Mouse (Mus musculus) midbrain, embryonic 13.5 days (tissue): ENCODE measurements around the gene Baz1b. TPM values are rescaled to one million over a fixed set of nuclear protein-coding genes. Genes with fewer than 3 reads are reported as not detected.
"Not testable (repeated sequence)": the region's sequence is repeated elsewhere in the genome, so short reads cannot be mapped to it uniquely, and the experiment has no call there.

Source experiments
- ATAC-seq: fragments of 200-750 bp; cut with Nextera tagmentation; 2 replicates; pipeline ENCODE4 v1.8.0; 2017; ENCODE audit warnings: mild to moderate bottlenecking, moderate TSS enrichment, moderate library complexity
- H3K27ac ChIP-seq: fragments of 300-500 bp; sonication (generic); 2 replicates; pipeline ENCODE4 v1.5.1; 2015; ENCODE audit warnings: inconsistent platforms, mild to moderate bottlenecking, moderate library complexity
- H3K27me3 ChIP-seq: fragments of 300-500 bp; sonication (generic); 2 replicates; pipeline ENCODE4 v1.6.1; 2015; ENCODE audit warnings: mild to moderate bottlenecking, inconsistent platforms
- H3K36me3 ChIP-seq: fragments of 300-500 bp; sonication (generic); 2 replicates; pipeline ENCODE4 v1.6.1; 2015; ENCODE audit warnings: mild to moderate bottlenecking, inconsistent platforms
- H3K4me1 ChIP-seq: fragments of 300-500 bp; sonication (generic); replicated peaks from 2 replicates; pipeline ENCODE4 v1.6.1; 2015; ENCODE audit warnings: inconsistent platforms
- H3K4me2 ChIP-seq: fragments of 300-500 bp; sonication (generic); replicated peaks from 2 replicates; pipeline ENCODE4 v1.6.1; 2015; ENCODE audit warnings: moderate library complexity, mild to moderate bottlenecking, inconsistent platforms
- H3K4me3 ChIP-seq: fragments of 300-500 bp; sonication (generic); replicated peaks from 2 replicates; pipeline ENCODE4 v1.5.1; 2015; ENCODE audit warnings: mild to moderate bottlenecking, inconsistent platforms
- H3K9ac ChIP-seq: fragments of 300-500 bp; sonication (generic); replicated peaks from 2 replicates; pipeline ENCODE4 v1.6.1; 2015; ENCODE audit warnings: mild to moderate bottlenecking, inconsistent platforms
- H3K9me3 ChIP-seq: fragments of 300-500 bp; sonication (generic); 2 replicates; pipeline ENCODE4 v1.6.1; 2016; ENCODE audit warnings: mild to moderate bottlenecking, inconsistent platforms
- WGBS: fragments of 180-500 bp; shearing (Covaris S2); methylation state at CpG from one replicate; pipeline ENCODE4 v1.1.7; 2015; 5-methylcytosine and 5-hydroxymethylcytosine counted together
- polyA plus RNA-seq: library from polyadenylated mRNA; unstranded; fragments of >200 nt; fragmentation: Nextera tagmentation; extraction: Ambion mirVana; gene quantifications from 2 replicates; pipeline ENCODE4 v1.2.1, GENCODE M21; 2015

Gene Baz1b
- polyA plus RNA-seq, 1 experiment from 2014 or later = 44.3 TPM

- no peaks in the 10 kb centered on the region for H3K4me1 ChIP-seq
- no peak for ATAC-seq
- H3K4me2 ChIP-seq = no peak overlapping the region
- H3K27ac ChIP-seq = no peak overlapping the region
- H3K9ac ChIP-seq = no peak overlapping the region
- peaks cover 76% of the 10 kb centered on the region for H3K36me3 ChIP-seq
- 93% methylated on average over 3 of the region's 3 CpGs for WGBS
- H3K27me3 ChIP-seq = no peaks in the 10 kb centered on the region
- H3K4me3 ChIP-seq = no peak overlapping the region
- no peaks in the 10 kb centered on the region for H3K9me3 ChIP-seq
Measured at GRCm38 (mm10) chr5:135202763-135203162, 15.7 kb downstream of the Baz1b start.

GRCm38 (mm10) chr5:135208197-135208596, 21.1 kb downstream of the Baz1b start:
- no peaks in the 10 kb centered on the region for H3K4me1 ChIP-seq
- H3K4me3 ChIP-seq = no peak overlapping the region
- no peak for ATAC-seq
- H3K9me3 ChIP-seq = no peaks in the 10 kb centered on the region
- H3K9ac ChIP-seq = no peak overlapping the region
- 94% methylated on average over 1 of the region's 1 CpGs for WGBS
- no peaks in the 10 kb centered on the region for H3K27me3 ChIP-seq
- H3K4me2 ChIP-seq = no peak overlapping the region
- H3K36me3 ChIP-seq = peaks cover 83% of the 10 kb centered on the region
- H3K27ac ChIP-seq = no peak overlapping the region

- H3K27ac ChIP-seq = no peak overlapping the region
- peaks cover 94% of the 10 kb centered on the region for H3K36me3 ChIP-seq
- H3K4me1 ChIP-seq = no peaks in the 10 kb centered on the region
- 95% methylated on average over 6 of the region's 6 CpGs for WGBS
- no peaks in the 10 kb centered on the region for H3K27me3 ChIP-seq
- no peak overlapping the region for H3K4me2 ChIP-seq
- no peak for ATAC-seq
- no peak overlapping the region for H3K4me3 ChIP-seq
- H3K9ac ChIP-seq = no peak overlapping the region
- no peaks in the 10 kb centered on the region for H3K9me3 ChIP-seq
Measured at GRCm38 (mm10) chr5:135216871-135217270, 29.8 kb downstream of the Baz1b start.

DNA sequence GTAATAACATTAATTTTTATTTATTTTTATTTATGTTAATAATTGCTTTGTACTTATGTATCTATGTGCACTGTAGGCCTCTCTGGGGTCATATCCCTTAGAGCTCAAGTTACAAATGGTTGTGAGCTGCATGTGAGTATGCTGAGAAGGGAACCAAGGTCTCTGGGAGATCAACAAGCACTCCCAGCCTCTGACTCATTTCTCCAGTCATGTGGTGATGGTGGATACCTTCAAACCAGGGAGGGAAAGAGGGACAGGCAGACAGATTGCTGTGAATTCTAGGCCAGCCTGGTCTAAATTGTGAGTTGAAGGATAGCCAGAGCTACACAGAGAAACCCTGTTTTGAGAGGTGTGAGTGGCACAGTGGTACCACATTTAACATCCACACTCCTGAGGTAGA, 33.9 kb downstream of the Baz1b start:
- H3K4me1 ChIP-seq = no peaks in the 10 kb centered on the region
- H3K36me3 ChIP-seq = peaks cover 89% of the 10 kb centered on the region
- no peaks in the 10 kb centered on the region for H3K9me3 ChIP-seq

GRCm38 (mm10) chr5:135222066-135222465, 35.0 kb downstream of the Baz1b start:
- ATAC-seq = no peak
- Histone ChIP-seq H3K27ac (no peak overlapping the region), H3K36me3 (peaks cover 86% of the 10 kb centered on the region), H3K4me3 (no peak overlapping the region), H3K4me2 (no peak overlapping the region), H3K27me3 (no peaks in the 10 kb centered on the region), H3K9ac (no peak overlapping the region), H3K4me1 (no peaks in the 10 kb centered on the region), H3K9me3 (no peaks in the 10 kb centered on the region)
- WGBS = 96% methylated on average over 7 of the region's 7 CpGs

More for the DNA sequence above, 33.9 kb downstream of the Baz1b start:
- H3K27ac ChIP-seq = no peak overlapping the region
- H3K9ac ChIP-seq = no peak overlapping the region
- no peak overlapping the region for H3K4me2 ChIP-seq
- ATAC-seq = no peak
- no peak overlapping the region for H3K4me3 ChIP-seq
- no peaks in the 10 kb centered on the region for H3K27me3 ChIP-seq

- no peak overlapping the region for H3K4me2 ChIP-seq
- WGBS = 95% methylated on average over 3 of the region's 3 CpGs
- no peaks in the 10 kb centered on the region for H3K27me3 ChIP-seq
- H3K36me3 ChIP-seq = peaks cover 84% of the 10 kb centered on the region
- no peak overlapping the region for H3K27ac ChIP-seq
- no peak for ATAC-seq
- H3K9ac ChIP-seq = no peak overlapping the region
- H3K4me3 ChIP-seq = no peak overlapping the region
- H3K4me1 ChIP-seq = no peaks in the 10 kb centered on the region
- H3K9me3 ChIP-seq = no peaks in the 10 kb centered on the region
Measured at GRCm38 (mm10) chr5:135224169-135224568, 37.1 kb downstream of the Baz1b start.

DNA sequence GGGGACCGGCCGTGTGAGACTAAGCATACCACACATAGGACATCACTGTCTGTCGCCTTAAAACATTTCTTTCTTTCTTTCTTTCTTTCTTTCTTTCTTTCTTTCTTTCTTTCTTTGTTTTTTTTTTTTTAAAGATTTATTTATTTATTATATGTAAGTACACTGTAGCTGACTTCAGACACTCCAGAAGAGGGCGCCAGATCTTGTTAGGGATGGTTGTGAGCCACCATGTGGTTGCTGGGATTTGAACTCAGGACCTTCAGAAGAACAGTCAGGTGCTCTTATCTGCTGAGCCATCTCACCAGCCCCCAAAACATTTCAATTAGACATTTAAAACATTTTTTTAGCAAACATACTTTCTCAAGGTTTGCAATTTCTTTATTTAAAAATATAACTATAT, 38.8 kb downstream of the Baz1b start:
- 90% methylated on average over 4 of the region's 4 CpGs for WGBS

DNA sequence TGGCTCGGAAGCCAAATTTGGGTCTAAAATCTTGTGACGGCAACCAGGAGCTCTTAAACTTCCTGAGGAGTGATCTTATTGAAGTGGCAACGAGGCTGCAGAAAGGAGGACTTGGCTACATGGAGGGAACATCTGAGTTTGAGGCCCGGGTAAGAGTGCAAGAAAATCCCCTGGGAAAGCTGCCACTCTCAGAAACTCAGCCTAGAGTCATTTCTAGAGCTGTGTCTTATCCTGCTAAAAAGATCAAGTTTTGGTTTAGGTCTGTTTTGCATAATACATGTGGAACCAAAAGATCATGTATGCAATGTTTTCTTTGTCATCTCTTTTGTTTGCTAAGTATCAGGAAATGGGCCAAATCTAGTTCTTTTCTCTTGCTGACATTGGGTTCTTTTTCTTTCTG, 43.1 kb downstream of the Baz1b start:
- WGBS = 86% methylated on average over 4 of the region's 4 CpGs

More for the DNA sequence above, 38.8 kb downstream of the Baz1b start:
- H3K36me3 ChIP-seq = peaks cover 87% of the 10 kb centered on the region
- ATAC-seq, H3K4me1 ChIP-seq, H3K9me3 ChIP-seq, H3K27me3 ChIP-seq, H3K4me3 ChIP-seq, H3K27ac ChIP-seq, H3K9ac ChIP-seq, H3K4me2 ChIP-seq: not testable (repeated sequence)

GRCm38 (mm10) chr5:135233166-135233920, 46.3 kb downstream of the Baz1b start:
- Histone ChIP-seq H3K4me3 (no peak overlapping the region), H3K4me2 (no peak overlapping the region), H3K27ac (no peak overlapping the region), H3K9me3 (no peaks in the 10 kb centered on the region), H3K9ac (no peak overlapping the region), H3K36me3 (peaks cover 93% of the 10 kb centered on the region), H3K4me1 (no peaks in the 10 kb centered on the region), H3K27me3 (no peaks in the 10 kb centered on the region)
- 90% methylated on average over 8 of the region's 8 CpGs for WGBS
- no peak for ATAC-seq

More for the DNA sequence above, 43.1 kb downstream of the Baz1b start:
- H3K9me3 ChIP-seq = no peaks in the 10 kb centered on the region
- no peak overlapping the region for H3K9ac ChIP-seq
- ATAC-seq = no peak
- H3K4me3 ChIP-seq = no peak overlapping the region
- H3K36me3 ChIP-seq = peaks cover 88% of the 10 kb centered on the region
- H3K4me1 ChIP-seq = no peaks in the 10 kb centered on the region
- no peak overlapping the region for H3K27ac ChIP-seq
- no peak overlapping the region for H3K4me2 ChIP-seq
- no peaks in the 10 kb centered on the region for H3K27me3 ChIP-seq

- H3K4me1 ChIP-seq = no peaks in the 10 kb centered on the region
- no peak overlapping the region for H3K4me2 ChIP-seq
- 46% methylated on average over 2 of the region's 2 CpGs for WGBS
- no peak for ATAC-seq
- no peaks in the 10 kb centered on the region for H3K9me3 ChIP-seq
- H3K9ac ChIP-seq = no peak overlapping the region
- peaks cover 97% of the 10 kb centered on the region for H3K36me3 ChIP-seq
- no peak overlapping the region for H3K27ac ChIP-seq
- no peak overlapping the region for H3K4me3 ChIP-seq
- no peaks in the 10 kb centered on the region for H3K27me3 ChIP-seq
Measured at GRCm38 (mm10) chr5:135236571-135236970, 49.5 kb downstream of the Baz1b start.

DNA sequence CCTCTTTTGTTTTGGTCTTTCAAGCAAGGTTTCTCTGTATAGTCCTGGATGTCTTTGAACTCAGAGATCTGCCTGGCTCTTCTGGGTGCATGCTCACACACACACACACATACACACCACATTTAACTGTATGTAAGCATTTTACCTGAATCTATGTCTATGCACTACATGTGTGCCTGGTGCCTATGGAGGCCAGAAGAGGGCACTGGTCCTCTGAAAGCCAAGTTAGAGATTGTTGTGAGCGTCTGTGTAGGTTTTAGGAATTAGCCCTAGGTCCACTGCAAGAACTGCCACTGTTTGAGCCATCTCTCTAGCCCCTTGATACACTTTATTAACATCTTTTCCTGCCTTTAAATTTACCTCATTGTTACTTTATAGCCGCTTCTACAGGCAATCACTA, 51.8 kb downstream of the Baz1b start:
- no peak overlapping the region for H3K9ac ChIP-seq
- 83% methylated on average over 2 of the region's 2 CpGs for WGBS
- no peak for ATAC-seq
- H3K4me2 ChIP-seq = no peak overlapping the region
- H3K4me1 ChIP-seq = no peaks in the 10 kb centered on the region
- H3K27me3 ChIP-seq = no peaks in the 10 kb centered on the region
- H3K4me3 ChIP-seq = no peak overlapping the region
- H3K27ac ChIP-seq = no peak overlapping the region
- H3K36me3 ChIP-seq = peaks cover 96% of the 10 kb centered on the region
- H3K9me3 ChIP-seq = no peaks in the 10 kb centered on the region

GRCm38 (mm10) chr5:135241474-135241873, 54.4 kb downstream of the Baz1b start:
- Histone ChIP-seq H3K36me3 (peaks cover 98% of the 10 kb centered on the region), H3K9me3 (no peaks in the 10 kb centered on the region), H3K27ac (no peak overlapping the region), H3K27me3 (no peaks in the 10 kb centered on the region), H3K4me1 (0 out of 2 replicates have a peak, but pooled peaks cover 4% of the 10 kb centered on the region), H3K4me3 (no peak overlapping the region), H3K9ac (no peak overlapping the region), H3K4me2 (no peak overlapping the region)
- no peak for ATAC-seq
- 50% methylated on average over 1 of the region's 1 CpGs for WGBS

- Histone ChIP-seq H3K36me3 (peaks cover 98% of the 10 kb centered on the region), H3K4me1 (peaks cover 4% of the 10 kb centered on the region; the same call in 1 of the 2 replicates), H3K9me3 (no peaks in the 10 kb centered on the region), H3K4me2 (no peak overlapping the region), H3K27me3 (no peaks in the 10 kb centered on the region), H3K4me3 (no peak overlapping the region), H3K9ac (no peak overlapping the region), H3K27ac (no peak overlapping the region)
- ATAC-seq = no peak
- 81% methylated on average over 12 of the region's 12 CpGs for WGBS
Measured at GRCm38 (mm10) chr5:135242136-135242535, 55.1 kb downstream of the Baz1b start.
